Mouse (Mus musculus): ENCODE measurements around the gene Itga2. TPM values are rescaled to one million over a fixed set of nuclear protein-coding genes. Genes with fewer than 3 reads are reported as not detected.

Itga2 gene
- polyA plus RNA-seq, 1 experiment = 0.96 TPM

DNA sequence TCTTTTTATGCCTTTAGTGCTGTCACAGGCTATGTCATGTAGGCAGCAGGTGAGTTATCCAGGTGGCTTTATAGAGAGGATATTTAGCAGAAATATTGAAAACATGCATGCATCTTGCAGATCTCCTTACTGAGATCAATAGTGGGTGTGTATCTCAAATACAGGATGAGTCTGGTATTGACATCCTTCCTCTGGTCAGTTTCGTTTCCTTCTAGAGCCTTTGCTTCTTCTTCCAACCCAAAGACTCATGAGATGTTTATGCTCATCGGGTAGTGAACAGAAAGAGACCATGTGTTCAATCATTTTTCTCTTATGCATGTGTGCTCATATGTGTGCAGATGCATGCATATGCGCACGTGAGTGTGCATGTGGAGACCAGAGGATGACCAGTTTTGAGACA is 44.6 kb downstream of the Itga2 start:
- no peak for DNase-seq (ENCODE audit: low read depth in 1 of 2, low spot score in 2 of 2)
- H3K4me1 ChIP-seq (ENCODE audit: control insufficient read depth, insufficient read depth, insufficient read length) = peaks cover 13% of the 10 kb centered on the region
- no peaks in the 10 kb centered on the region for H3K36me3 ChIP-seq (ENCODE audit: control insufficient read depth, insufficient read depth, low read length)
- TF ChIP-seq CTCF (IDR thresholded peaks at IDR 0.05; ENCODE audit: extremely low read depth, insufficient read depth, insufficient read length, insufficient replicate concordance) (no peak), POLR2A (IDR thresholded peaks at IDR 0.05; ENCODE audit: low read depth, low read length) (no peak)
- WGBS = 49% methylated on average over 4 of the region's 4 CpGs
- no peak overlapping the region for H3K4me3 ChIP-seq (ENCODE audit: extremely low read depth, insufficient read depth, insufficient read length)
- peak overlapping the region; percentile 63 for H3K27ac ChIP-seq (ENCODE audit: insufficient read depth, low read length)
- no peaks in the 10 kb centered on the region for H3K27me3 ChIP-seq (ENCODE audit: control insufficient read depth, insufficient read depth, low read length)

GRCm38 (mm10) chr13:114885171-114885570 is 46.7 kb downstream of the Itga2 start:
- H3K4me1 ChIP-seq (ENCODE audit: control insufficient read depth, insufficient read depth, insufficient read length) = peaks cover 10% of the 10 kb centered on the region
- H3K36me3 ChIP-seq (ENCODE audit: control insufficient read depth, insufficient read depth, low read length) = no peaks in the 10 kb centered on the region
- no peaks in the 10 kb centered on the region for H3K27me3 ChIP-seq (ENCODE audit: control insufficient read depth, insufficient read depth, low read length)
- WGBS = 52% methylated on average over 9 of the region's 9 CpGs
- no peak for DNase-seq (ENCODE audit: low read depth in 1 of 2, low spot score in 2 of 2)
- no peak overlapping the region for H3K27ac ChIP-seq (ENCODE audit: insufficient read depth, low read length)
- no peak for TF ChIP-seq CTCF (IDR thresholded peaks at IDR 0.05; ENCODE audit: extremely low read depth, insufficient read depth, insufficient read length, insufficient replicate concordance)
- TF ChIP-seq POLR2A (IDR thresholded peaks at IDR 0.05; ENCODE audit: low read depth, low read length) = no peak
- no peak overlapping the region for H3K4me3 ChIP-seq (ENCODE audit: extremely low read depth, insufficient read depth, insufficient read length)

GRCm38 (mm10) chr13:114878667-114879066 is 53.2 kb downstream of the Itga2 start:
- Histone ChIP-seq H3K4me3 (ENCODE audit: extremely low read depth, insufficient read depth, insufficient read length) (no peak overlapping the region), H3K4me1 (ENCODE audit: control insufficient read depth, insufficient read depth, insufficient read length) (no peaks in the 10 kb centered on the region), H3K27me3 (ENCODE audit: control insufficient read depth, insufficient read depth, low read length) (no peaks in the 10 kb centered on the region), H3K36me3 (ENCODE audit: control insufficient read depth, insufficient read depth, low read length) (no peaks in the 10 kb centered on the region), H3K27ac (ENCODE audit: insufficient read depth, low read length) (no peak overlapping the region)
- WGBS = 82% methylated on average over 11 of the region's 11 CpGs
- TF ChIP-seq CTCF (IDR thresholded peaks at IDR 0.05; ENCODE audit: extremely low read depth, insufficient read depth, insufficient read length, insufficient replicate concordance) (no peak), POLR2A (IDR thresholded peaks at IDR 0.05; ENCODE audit: low read depth, low read length) (no peak)
- DNase-seq (ENCODE audit: low read depth in 1 of 2, low spot score in 2 of 2) = no peak

- H3K4me3 ChIP-seq (ENCODE audit: extremely low read depth, insufficient read depth, insufficient read length) = no peak overlapping the region
- 92% methylated on average over 2 of the region's 2 CpGs for whole genome bisulfite sequencing
- no peaks in the 10 kb centered on the region for H3K36me3 ChIP-seq (ENCODE audit: control insufficient read depth, insufficient read depth, low read length)
- no peak overlapping the region for H3K27ac ChIP-seq (ENCODE audit: insufficient read depth, low read length)
- no peak for DNase-seq (ENCODE audit: low read depth in 1 of 2, low spot score in 2 of 2)
- no peaks in the 10 kb centered on the region for H3K27me3 ChIP-seq (ENCODE audit: control insufficient read depth, insufficient read depth, low read length)
- TF ChIP-seq POLR2A (IDR thresholded peaks at IDR 0.05; ENCODE audit: low read depth, low read length) = no peak
- TF ChIP-seq CTCF (IDR thresholded peaks at IDR 0.05; ENCODE audit: extremely low read depth, insufficient read depth, insufficient read length, insufficient replicate concordance) = no peak
- no peaks in the 10 kb centered on the region for H3K4me1 ChIP-seq (ENCODE audit: control insufficient read depth, insufficient read depth, insufficient read length)
These were observed 55.8 kb downstream of the Itga2 start for GRCm38 (mm10) chr13:114876005-114876520.

- WGBS = 92% methylated on average over 6 of the region's 6 CpGs
- H3K27ac ChIP-seq (ENCODE audit: insufficient read depth, low read length) = no peak overlapping the region
- H3K4me3 ChIP-seq (ENCODE audit: extremely low read depth, insufficient read depth, insufficient read length) = no peak overlapping the region
- TF ChIP-seq CTCF (IDR thresholded peaks at IDR 0.05; ENCODE audit: extremely low read depth, insufficient read depth, insufficient read length, insufficient replicate concordance) (no peak), POLR2A (IDR thresholded peaks at IDR 0.05; ENCODE audit: low read depth, low read length) (no peak)
- H3K27me3 ChIP-seq (ENCODE audit: control insufficient read depth, insufficient read depth, low read length) = no peaks in the 10 kb centered on the region
- H3K36me3 ChIP-seq (ENCODE audit: control insufficient read depth, insufficient read depth, low read length) = no peaks in the 10 kb centered on the region
- H3K4me1 ChIP-seq (ENCODE audit: control insufficient read depth, insufficient read depth, insufficient read length) = no peaks in the 10 kb centered on the region
- DNase-seq (ENCODE audit: low read depth in 1 of 2, low spot score in 2 of 2) = no peak
These were observed 57.2 kb downstream of the Itga2 start for GRCm38 (mm10) chr13:114874738-114875137.

DNA sequence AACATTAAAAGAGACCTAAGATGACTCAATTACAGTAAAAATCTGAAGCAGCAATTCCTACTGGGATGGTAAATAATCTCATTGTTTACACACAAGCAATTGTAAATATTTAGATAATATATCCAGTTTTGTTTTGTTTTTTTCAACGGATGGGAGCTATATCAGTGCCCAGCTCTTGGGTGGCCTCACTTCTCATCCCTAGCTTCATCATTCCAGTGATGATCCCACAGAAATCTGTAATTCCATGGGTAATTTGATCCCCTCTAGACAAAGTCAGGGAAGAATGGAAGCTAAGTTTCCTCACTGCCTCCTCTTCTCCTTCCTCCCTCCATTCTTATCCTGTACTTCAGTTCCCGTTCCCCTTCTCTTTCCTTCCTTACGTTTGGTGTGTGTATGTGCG is 74.4 kb downstream of the Itga2 start:
- WGBS = 93% methylated on average over 4 of the region's 4 CpGs
- Histone ChIP-seq H3K4me1 (ENCODE audit: control insufficient read depth, insufficient read depth, insufficient read length) (no peaks in the 10 kb centered on the region), H3K27ac (ENCODE audit: insufficient read depth, low read length) (no peak overlapping the region), H3K36me3 (ENCODE audit: control insufficient read depth, insufficient read depth, low read length) (no peaks in the 10 kb centered on the region), H3K27me3 (ENCODE audit: control insufficient read depth, insufficient read depth, low read length) (no peaks in the 10 kb centered on the region), H3K4me3 (ENCODE audit: extremely low read depth, insufficient read depth, insufficient read length) (no peak overlapping the region)
- DNase-seq (ENCODE audit: low read depth in 1 of 2, low spot score in 2 of 2) = no peak
- TF ChIP-seq CTCF (IDR thresholded peaks at IDR 0.05; ENCODE audit: extremely low read depth, insufficient read depth, insufficient read length, insufficient replicate concordance) (no peak), POLR2A (IDR thresholded peaks at IDR 0.05; ENCODE audit: low read depth, low read length) (no peak)

- DNase-seq (ENCODE audit: low read depth in 1 of 2, low spot score in 2 of 2) = no peak
- no peak for TF ChIP-seq CTCF (IDR thresholded peaks at IDR 0.05; ENCODE audit: extremely low read depth, insufficient read depth, insufficient read length, insufficient replicate concordance)
- TF ChIP-seq POLR2A (IDR thresholded peaks at IDR 0.05; ENCODE audit: low read depth, low read length) = no peak
- Histone ChIP-seq H3K27ac (ENCODE audit: insufficient read depth, low read length) (no peak overlapping the region), H3K4me3 (ENCODE audit: extremely low read depth, insufficient read depth, insufficient read length) (no peak overlapping the region), H3K4me1 (ENCODE audit: control insufficient read depth, insufficient read depth, insufficient read length) (no peaks in the 10 kb centered on the region), H3K36me3 (ENCODE audit: control insufficient read depth, insufficient read depth, low read length) (no peaks in the 10 kb centered on the region), H3K27me3 (ENCODE audit: control insufficient read depth, insufficient read depth, low read length) (no peaks in the 10 kb centered on the region)
- 82% methylated on average over 7 of the region's 7 CpGs for WGBS
These were observed 75.7 kb downstream of the Itga2 start for GRCm38 (mm10) chr13:114856269-114856627.

All from spleen, adult 2 months (tissue).